Mouse (Mus musculus): ENCODE measurements around the gene Bex6.

- no peak for TF ChIP-seq POLR2A (IDR thresholded peaks at IDR 0.05; ENCODE audit: control insufficient read depth, extremely low read depth, insufficient read depth, low read length, poor library complexity)
- TF ChIP-seq CTCF (IDR thresholded peaks at IDR 0.05; ENCODE audit: borderline replicate concordance, control insufficient read depth, extremely low read depth, insufficient read depth, low read length, poor library complexity) = no peak
Measured at GRCm38 (mm10) chr16:32214156-32214555, 34.5 kb downstream of the Bex6 start.

Data from thymus, adult 2 months (tissue).